Mouse (Mus musculus) limb, embryonic 15.5 days (tissue): ENCODE results near the gene Cd52. TPM values are rescaled to one million over a fixed set of nuclear protein-coding genes. Genes with fewer than 3 reads are reported as not detected.
A peak's percentile ranks its signal among the peaks of the same experiment; 100 is the strongest.

Experiments used
- ATAC-seq: fragments of 200-750 bp; cut with Nextera tagmentation; 2 replicates; pipeline ENCODE4 v1.8.0; 2017; ENCODE audit warnings: low read depth, moderate TSS enrichment; ENCODE audit not compliant: insufficient number of reproducible peaks, low FRiP score, low TSS enrichment
- H3K27ac ChIP-seq: fragments of 300-500 bp; sonication (generic); 2 replicates; pipeline ENCODE4 v1.5.1; 2015; ENCODE audit warnings: moderate library complexity, mild to moderate bottlenecking, inconsistent platforms
- H3K27me3 ChIP-seq: fragments of 300-500 bp; sonication (generic); 2 replicates; pipeline ENCODE4 v1.6.1; 2015; ENCODE audit warnings: inconsistent platforms
- H3K36me3 ChIP-seq: fragments of 300-500 bp; sonication (generic); 2 replicates; pipeline ENCODE4 v1.6.1; 2015; ENCODE audit warnings: inconsistent platforms
- H3K4me1 ChIP-seq: fragments of 300-500 bp; sonication (generic); 2 replicates; pipeline ENCODE4 v1.6.1; 2015; ENCODE audit warnings: inconsistent platforms
- H3K4me2 ChIP-seq: fragments of 300-500 bp; sonication (generic); 2 replicates; pipeline ENCODE4 v1.6.1; 2015; ENCODE audit warnings: mild to moderate bottlenecking, inconsistent platforms
- H3K4me3 ChIP-seq: fragments of 300-500 bp; sonication (generic); 2 replicates; pipeline ENCODE4 v1.5.1; 2015; ENCODE audit warnings: mild to moderate bottlenecking, inconsistent platforms
- H3K9ac ChIP-seq: fragments of 300-500 bp; sonication (generic); 2 replicates; pipeline ENCODE4 v1.6.1; 2015; ENCODE audit warnings: inconsistent platforms
- H3K9me3 ChIP-seq: fragments of 300-500 bp; sonication (generic); 2 replicates; pipeline ENCODE4 v1.6.1; 2016; ENCODE audit warnings: inconsistent platforms
- WGBS: fragments of 180-500 bp; shearing (Covaris S2); methylation state at CpG from one replicate; pipeline ENCODE4 v1.1.7; 2015; 5-methylcytosine and 5-hydroxymethylcytosine counted together
- polyA plus RNA-seq: library from polyadenylated mRNA; unstranded; fragments of >200 nt; fragmentation: Nextera tagmentation; extraction: Ambion mirVana; gene quantifications from 2 replicates; pipeline ENCODE4 v1.2.1, GENCODE M21; 2015

Cd52 gene
- polyA plus RNA-seq, 1 experiment from 2014 or later: 20.1 TPM

GRCm38 (mm10) chr4:134126300-134127120 lies 31.6 kb upstream of the Cd52 start:
- no peak overlapping the region for H3K27ac ChIP-seq
- H3K4me3 ChIP-seq: no peak overlapping the region; the same call in 1 of the 2 replicates

DNA sequence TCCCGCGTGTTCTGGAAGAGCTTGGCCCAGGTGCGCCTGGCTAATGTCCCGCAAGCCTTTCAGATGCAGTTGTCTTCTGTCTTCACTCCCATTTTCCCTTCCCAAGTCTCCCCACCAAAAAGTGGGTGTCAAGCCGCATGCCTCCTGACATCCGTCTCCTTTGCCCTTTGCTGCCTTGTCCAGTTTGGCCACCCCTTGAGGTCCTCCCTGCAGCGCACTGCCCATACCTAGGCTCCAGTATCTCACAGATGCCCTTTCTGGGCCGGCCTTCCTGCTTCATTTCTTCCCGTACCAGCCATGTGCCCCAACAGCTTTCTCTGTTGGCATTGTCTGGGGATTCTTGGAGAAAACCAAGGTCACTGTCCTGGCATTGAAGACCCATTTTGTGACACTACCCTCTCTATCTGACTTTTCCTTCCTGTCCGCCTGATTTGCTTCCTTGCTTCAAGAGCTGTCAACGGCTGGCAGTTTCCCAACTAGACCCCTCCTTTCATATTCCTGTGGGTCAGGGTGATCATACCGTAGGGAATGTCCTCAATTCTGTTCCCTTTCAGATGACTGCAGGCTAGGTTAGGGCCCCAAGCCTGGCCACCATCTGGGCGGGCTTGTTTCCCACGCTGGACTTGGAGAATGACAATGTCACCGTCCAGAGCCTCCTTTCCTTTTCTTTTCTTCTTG lies 30.6 kb upstream of the Cd52 start:
- Histone ChIP-seq H3K27ac (no peak overlapping the region), H3K4me2 (no peak overlapping the region), H3K4me1 (peaks cover 41% of the 10 kb centered on the region), H3K9ac (no peak overlapping the region), H3K9me3 (no peaks in the 10 kb centered on the region), H3K27me3 (no peaks in the 10 kb centered on the region), H3K36me3 (0 out of 2 replicates have a peak, but pooled peaks cover 3% of the 10 kb centered on the region), H3K4me3 (no peak overlapping the region)
- no peak for ATAC-seq
- WGBS: 89% methylated on average over 15 of the region's 15 CpGs

More at GRCm38 (mm10) chr4:134126300-134127120, 31.6 kb upstream of the Cd52 start:
- H3K4me1 ChIP-seq: peaks cover 41% of the 10 kb centered on the region
- H3K4me2 ChIP-seq: peak overlapping the region; percentile 83; the same call in 1 of the 2 replicates
- WGBS: 84% methylated on average over 21 of the region's 21 CpGs
- ATAC-seq: no peak
- H3K9me3 ChIP-seq: no peaks in the 10 kb centered on the region
- 0 out of 2 replicates have a peak, but pooled peaks cover 10% of the 10 kb centered on the region for H3K36me3 ChIP-seq
- no peak overlapping the region for H3K9ac ChIP-seq
- H3K27me3 ChIP-seq: no peaks in the 10 kb centered on the region

DNA sequence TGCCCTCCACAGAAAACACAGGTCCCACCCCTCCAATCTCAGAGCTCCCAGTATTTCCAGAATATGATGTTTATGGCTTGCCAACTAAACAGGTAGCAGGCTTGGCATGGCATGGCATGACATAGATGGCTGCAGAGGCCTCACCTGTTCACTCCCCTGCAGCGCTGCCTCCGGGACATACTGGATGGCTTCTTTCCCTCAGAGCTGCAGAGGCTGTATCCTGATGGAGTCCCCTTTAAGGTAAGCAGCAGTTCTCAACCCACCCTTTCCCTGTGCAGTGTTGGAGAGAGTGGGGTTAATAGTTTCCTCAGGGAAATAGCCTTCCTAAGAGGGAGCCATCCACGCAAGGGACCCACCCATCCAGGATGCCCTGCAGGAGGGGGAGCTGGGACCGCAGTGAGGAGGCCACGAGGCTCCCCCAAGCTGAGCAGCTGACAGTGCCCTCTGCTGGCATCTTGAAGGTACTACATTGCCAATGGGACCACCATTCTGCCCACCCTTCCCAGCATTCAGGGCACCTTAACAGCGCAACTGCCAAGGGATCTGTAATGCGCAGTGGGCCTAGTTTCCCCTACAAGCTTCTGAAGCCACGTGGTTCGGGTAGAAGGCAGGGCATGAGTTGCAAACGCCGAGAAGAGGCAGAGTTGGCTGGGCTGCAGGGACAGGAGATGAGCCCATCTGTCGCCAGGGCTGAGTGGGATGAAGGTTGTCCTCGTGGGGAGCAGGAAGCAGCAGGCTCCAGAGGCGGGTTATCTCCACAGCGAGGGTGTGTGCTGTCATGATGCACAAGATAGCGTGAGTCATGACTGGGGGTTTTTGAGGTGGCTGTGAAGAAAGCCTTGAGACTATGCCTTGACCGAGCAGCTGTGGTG lies 29.0 kb upstream of the Cd52 start:
- no peak overlapping the region for H3K9ac ChIP-seq
- H3K4me1 ChIP-seq: peaks cover 37% of the 10 kb centered on the region
- no peaks in the 10 kb centered on the region for H3K9me3 ChIP-seq
- no peaks in the 10 kb centered on the region for H3K27me3 ChIP-seq
- no peak overlapping the region for H3K4me3 ChIP-seq
- H3K27ac ChIP-seq: no peak overlapping the region
- H3K4me2 ChIP-seq: no peak overlapping the region
- H3K36me3 ChIP-seq: 0 out of 2 replicates have a peak, but pooled peaks cover 3% of the 10 kb centered on the region
- ATAC-seq: no peak
- WGBS: 25% methylated on average over 17 of the region's 17 CpGs

- no peaks in the 10 kb centered on the region for H3K9me3 ChIP-seq
- H3K4me1 ChIP-seq: peaks cover 39% of the 10 kb centered on the region
- 0 out of 2 replicates have a peak, but pooled peaks cover 3% of the 10 kb centered on the region for H3K36me3 ChIP-seq
- no peak for ATAC-seq
- H3K4me3 ChIP-seq: no peak overlapping the region
- no peak overlapping the region for H3K27ac ChIP-seq
- WGBS: 93% methylated on average over 6 of the region's 6 CpGs
- no peak overlapping the region for H3K4me2 ChIP-seq
- H3K27me3 ChIP-seq: no peaks in the 10 kb centered on the region
- H3K9ac ChIP-seq: no peak overlapping the region
Measured at GRCm38 (mm10) chr4:134123147-134123546, 28.3 kb upstream of the Cd52 start.

- H3K4me1 ChIP-seq: peaks cover 32% of the 10 kb centered on the region
- 0 out of 2 replicates have a peak, but pooled peaks cover 3% of the 10 kb centered on the region for H3K36me3 ChIP-seq
- no peak overlapping the region for H3K27ac ChIP-seq
- H3K27me3 ChIP-seq: no peaks in the 10 kb centered on the region
- 21% methylated on average over 3 of the region's 3 CpGs for WGBS
- ATAC-seq: no peak
- no peak overlapping the region for H3K4me3 ChIP-seq
- H3K9ac ChIP-seq: no peak overlapping the region
- no peak overlapping the region for H3K4me2 ChIP-seq
- no peaks in the 10 kb centered on the region for H3K9me3 ChIP-seq
Measured at GRCm38 (mm10) chr4:134122281-134122680, 27.4 kb upstream of the Cd52 start.

DNA sequence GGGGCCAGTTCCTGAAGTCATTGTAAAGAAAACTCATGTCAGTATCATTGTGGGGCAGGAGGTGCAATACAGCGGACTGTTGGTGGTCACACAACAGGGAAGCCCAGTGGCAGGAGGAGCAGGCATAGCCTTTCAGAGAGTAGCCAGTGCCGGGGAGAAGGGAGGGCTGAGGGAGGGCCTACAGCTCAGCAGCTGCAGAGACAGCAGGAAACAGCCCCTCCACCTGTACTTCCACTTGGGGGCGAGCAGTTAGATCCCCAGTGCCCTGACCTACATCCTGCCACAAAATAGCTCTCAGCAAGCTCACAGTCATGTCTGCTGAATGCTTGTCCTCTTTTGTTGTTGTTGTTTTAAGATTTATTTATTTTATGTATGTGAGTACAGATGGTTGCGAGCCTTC lies 26.7 kb upstream of the Cd52 start:
- Histone ChIP-seq H3K27me3 (no peaks in the 10 kb centered on the region), H3K4me3 (no peak overlapping the region), H3K9me3 (no peaks in the 10 kb centered on the region), H3K9ac (no peak overlapping the region), H3K27ac (no peak overlapping the region), H3K4me1 (peaks cover 25% of the 10 kb centered on the region), H3K4me2 (no peak overlapping the region), H3K36me3 (0 out of 2 replicates have a peak, but pooled peaks cover 3% of the 10 kb centered on the region)
- 51% methylated on average over 4 of the region's 4 CpGs for WGBS
- no peak for ATAC-seq

GRCm38 (mm10) chr4:134120916-134121315 lies 26.0 kb upstream of the Cd52 start:
- H3K9me3 ChIP-seq: no peaks in the 10 kb centered on the region
- no peak overlapping the region for H3K9ac ChIP-seq
- 87% methylated on average over 4 of the region's 4 CpGs for WGBS
- no peak overlapping the region for H3K4me2 ChIP-seq
- no peaks in the 10 kb centered on the region for H3K36me3 ChIP-seq
- peaks cover 21% of the 10 kb centered on the region for H3K4me1 ChIP-seq
- H3K27me3 ChIP-seq: no peaks in the 10 kb centered on the region
- no peak overlapping the region for H3K4me3 ChIP-seq
- no peak overlapping the region for H3K27ac ChIP-seq
- ATAC-seq: no peak

- Histone ChIP-seq H3K27ac (no peak overlapping the region), H3K27me3 (no peaks in the 10 kb centered on the region), H3K4me2 (no peak overlapping the region), H3K9ac (no peak overlapping the region), H3K9me3 (no peaks in the 10 kb centered on the region), H3K36me3 (no peaks in the 10 kb centered on the region), H3K4me3 (no peak overlapping the region), H3K4me1 (peaks cover 24% of the 10 kb centered on the region)
- WGBS: 78% methylated on average over 6 of the region's 6 CpGs
- ATAC-seq: no peak
Measured at GRCm38 (mm10) chr4:134120192-134120805, 25.4 kb upstream of the Cd52 start.

GRCm38 (mm10) chr4:134119644-134120043 lies 24.8 kb upstream of the Cd52 start:
- H3K4me3 ChIP-seq: no peak overlapping the region
- H3K4me1 ChIP-seq: peaks cover 20% of the 10 kb centered on the region
- H3K27ac ChIP-seq: no peak overlapping the region
- no peaks in the 10 kb centered on the region for H3K27me3 ChIP-seq
- H3K4me2 ChIP-seq: no peak overlapping the region
- no peak overlapping the region for H3K9ac ChIP-seq
- WGBS: 64% methylated on average over 9 of the region's 9 CpGs
- no peak for ATAC-seq
- H3K9me3 ChIP-seq: no peaks in the 10 kb centered on the region
- no peaks in the 10 kb centered on the region for H3K36me3 ChIP-seq

GRCm38 (mm10) chr4:134119042-134119441 lies 24.2 kb upstream of the Cd52 start:
- Histone ChIP-seq H3K4me1 (peaks cover 17% of the 10 kb centered on the region), H3K4me3 (no peak overlapping the region), H3K9me3 (no peaks in the 10 kb centered on the region), H3K4me2 (no peak overlapping the region), H3K36me3 (no peaks in the 10 kb centered on the region), H3K27ac (no peak overlapping the region), H3K27me3 (no peaks in the 10 kb centered on the region), H3K9ac (no peak overlapping the region)
- WGBS: 65% methylated on average over 5 of the region's 5 CpGs
- no peak for ATAC-seq

GRCm38 (mm10) chr4:134118126-134118800 lies 23.4 kb upstream of the Cd52 start:
- Histone ChIP-seq H3K4me1 (peaks cover 20% of the 10 kb centered on the region), H3K4me3 (no peak overlapping the region), H3K9ac (no peak overlapping the region), H3K4me2 (no peak overlapping the region), H3K27me3 (no peaks in the 10 kb centered on the region), H3K27ac (0 out of 2 replicates have a peak overlapping the region, but pooled peaks have one; percentile 7), H3K9me3 (no peaks in the 10 kb centered on the region), H3K36me3 (no peaks in the 10 kb centered on the region)
- ATAC-seq: no peak
- WGBS: 59% methylated on average over 14 of the region's 14 CpGs
